In genomic region chr17:24192848-24193247, GRCm38 (mm10) we compare ENCODE assay signal across 21 mouse cellular contexts. TPM values are rescaled to one million over a fixed set of nuclear protein-coding genes. Genes with fewer than 3 reads are reported as not detected.
DNase-seq lines count a peak whose midpoint lies in the region; ATAC-seq and TF ChIP-seq lines count a peak whose summit lies in the region.
"Had no signal": no experiment of that assay in that cellular context is flagged by ENCODE, and none has a peak within 500 bp of the region (broad histone marks: within the 10 kb centered on the region; RNA-seq: fewer than 3 reads in every experiment).

No protein-coding gene starts in this region.

- no peak for TF ChIP-seq POLR2A in bone marrow, adult 2 months (IDR thresholded peaks at IDR 0.05; ENCODE audit: borderline replicate concordance, control insufficient read depth, low read depth, low read length)

- TF ChIP-seq CTCF in bone marrow, adult 2 months (IDR thresholded peaks at IDR 0.05; ENCODE audit: control insufficient read depth, insufficient read depth, low read length) = no peak
- TF ChIP-seq CTCF in liver, embryonic 14.5 days (IDR thresholded peaks at IDR 0.05; ENCODE audit: low read depth) = no peak

- no peak for TF ChIP-seq EP300 in liver, embryonic 14.5 days (IDR thresholded peaks at IDR 0.05; ENCODE audit: low read depth)

- ATAC-seq in liver, embryonic 14.5 days (ENCODE audit: insufficient read depth) = no peak
- 0 out of 2 replicates have a peak, but pooled peaks have one; percentile 38 for ATAC-seq in megakaryocyte progenitor cell, adult 5-6 weeks (replicated peaks; ENCODE audit: poor library complexity)
- no peak for ATAC-seq in frontal cortex, adult (ENCODE audit: low TSS enrichment)
- ATAC-seq: forebrain, postnatal 0 days; midbrain, embryonic 13.5 days had no signal

- H3K9ac ChIP-seq in liver, embryonic 14.5 days (replicated peaks) = no peak overlapping the region
- H3K9ac ChIP-seq: forebrain, postnatal 0 days; kidney, embryonic 15.5 days; midbrain, embryonic 13.5 days had no signal

- peak overlapping the region; percentile 60; the same call in 1 of the 2 replicates for H3K27ac ChIP-seq in bone marrow, adult 2 months (ENCODE audit: control insufficient read depth, insufficient read depth, low read depth, low read length, poor library complexity)
- H3K27ac ChIP-seq in liver, embryonic 14.5 days = peak overlapping the region; percentile 56
- H3K27ac ChIP-seq: hindbrain, embryonic 10.5 days; kidney, embryonic 15.5 days; midbrain, embryonic 13.5 days had no signal

- peaks cover 10% of the 10 kb centered on the region for H3K36me3 ChIP-seq in liver, embryonic 14.5 days (replicated peaks; ENCODE audit: control insufficient read depth, insufficient read depth, low read depth)

- no peaks in the 10 kb centered on the region for H3K9me3 ChIP-seq in liver, embryonic 14.5 days (ENCODE audit: control insufficient read depth, low read length)
- H3K9me3 ChIP-seq: hindbrain, embryonic 10.5 days; kidney, embryonic 15.5 days; megakaryocyte, embryonic 14.5 days; midbrain, embryonic 13.5 days had no signal

- H3K4me1 ChIP-seq in bone marrow, adult 2 months (ENCODE audit: control insufficient read depth, insufficient read depth, low read length) = peaks cover 10% of the 10 kb centered on the region; the same call in 1 of the 2 replicates
- peaks cover 35 to 47% of the 10 kb centered on the region in 2 experiments for H3K4me1 ChIP-seq in liver, embryonic 14.5 days (replicated peaks; ENCODE audit: control insufficient read depth in 2 of 2, insufficient read depth in 2 of 2, low read length in 1 of 2)
- H3K4me1 ChIP-seq: kidney, embryonic 15.5 days had no signal

- peak; percentile 44 to 45 for DNase-seq in B cell, adult 2 months
- no peak for DNase-seq in liver, embryonic 14.5 days (ENCODE audit: low read depth in 3 of 3, low spot score in 3 of 3)
- no peak for DNase-seq in layer of hippocampus, adult 11-12 months (ENCODE audit: low spot score)
- no peak for DNase-seq in cerebellum, adult 8-10 months
- DNase-seq: adrenal gland, postnatal 10 days; cerebellum, adult 9-10 months; forebrain, postnatal 0 days; kidney, adult 11 months; kidney, postnatal 36 days; layer of hippocampus, adult 9-11 months; lung, adult 18-20 months; lung, postnatal 10 days; retina, postnatal 1 day; thymus, postnatal 25 days had no signal

- no peaks in the 10 kb centered on the region for H3K27me3 ChIP-seq in liver, embryonic 14.5 days (ENCODE audit: control insufficient read depth, insufficient read depth, low read length)
- H3K27me3 ChIP-seq: kidney, embryonic 15.5 days; megakaryocyte, embryonic 14.5 days; midbrain, embryonic 13.5 days had no signal

- no peak overlapping the region for H3K4me3 ChIP-seq in bone marrow, adult 2 months (replicated peaks; ENCODE audit: control insufficient read depth, low read depth, low read length)
- H3K4me3 ChIP-seq in liver, embryonic 14.5 days (ENCODE audit: insufficient read depth in 1 of 2, low read depth in 2 of 2, low read length in 2 of 2) = no peak overlapping the region
- H3K4me3 ChIP-seq: hindbrain, embryonic 10.5 days; kidney, embryonic 15.5 days; megakaryocyte, embryonic 14.5 days; midbrain, embryonic 13.5 days had no signal

- H3K4me2 ChIP-seq in liver, embryonic 14.5 days (ENCODE audit: low read depth) = no peak overlapping the region
- H3K4me2 ChIP-seq: kidney, embryonic 15.5 days; midbrain, embryonic 13.5 days had no signal

- WGBS in bone marrow, adult 2 months = 21% methylated on average over 8 of the region's 8 CpGs
- WGBS in liver, embryonic 14.5 days (ENCODE audit: insufficient replicate concordance) = 70% methylated on average over 8 of the region's 8 CpGs

RNA-seq across cellular contexts. Expression of gene Tbc1d24, which starts 12.5 kb away (rescaled TPM):
- 4.2 and 10.6 TPM in 2 replicates for polyA plus RNA-seq in bone marrow, adult 2 months (2011; ENCODE audit: insufficient read depth, insufficient read length, low replicate concordance, missing spikeins)
- 14.1 TPM in 2 replicates for polyA plus RNA-seq in liver, embryonic 14.5 days (2012; rRNA removed)
- 4.9 and 5.4 TPM in 2 replicates for polyA plus RNA-seq in liver, embryonic 14.5 days (2014; fragmentation: Nextera tagmentation; extraction: Ambion mirVana)
- 3.6 and 6.4 TPM in 2 replicates for total RNA-seq in megakaryocyte progenitor cell, adult 5-6 weeks (2015)
- 6.4 and 6.6 TPM in 2 replicates for total RNA-seq in megakaryocyte progenitor cell, adult 5-6 weeks (2017)

RNA-seq across cellular contexts. Expression of gene Ntn3, which starts 16.5 kb away (rescaled TPM):
- 0.27 and 0.37 TPM in 2 replicates for polyA plus RNA-seq in bone marrow, adult 2 months (2011; ENCODE audit: insufficient read depth, insufficient read length, low replicate concordance, missing spikeins)
- polyA plus RNA-seq in liver, embryonic 14.5 days (2012; rRNA removed) = 0.59 and 0.64 TPM in 2 replicates
- polyA plus RNA-seq in liver, embryonic 14.5 days (2014; fragmentation: Nextera tagmentation; extraction: Ambion mirVana) = 0.45 and 0.69 TPM in 2 replicates
- total RNA-seq in megakaryocyte progenitor cell, adult 5-6 weeks (2015) = 0.15 TPM in 1 of 2 replicates, not detected in the other
- 0.12 and 0.30 TPM in 2 replicates for total RNA-seq in megakaryocyte progenitor cell, adult 5-6 weeks (2017)

RNA-seq across cellular contexts. Expression of gene Atp6v0c, which starts 23.3 kb away (rescaled TPM):
- 159 and 256 TPM in 2 replicates for polyA plus RNA-seq in bone marrow, adult 2 months (2011; ENCODE audit: insufficient read depth, insufficient read length, low replicate concordance, missing spikeins)
- 236 and 271 TPM in 2 replicates for polyA plus RNA-seq in liver, embryonic 14.5 days (2012; rRNA removed)
- polyA plus RNA-seq in liver, embryonic 14.5 days (2014; fragmentation: Nextera tagmentation; extraction: Ambion mirVana) = 326 and 346 TPM in 2 replicates
- total RNA-seq in megakaryocyte progenitor cell, adult 5-6 weeks (2015) = 405 and 437 TPM in 2 replicates
- total RNA-seq in megakaryocyte progenitor cell, adult 5-6 weeks (2017) = 109 and 145 TPM in 2 replicates

RNA-seq across cellular contexts. Expression of gene Tedc2, which starts 27.8 kb away (rescaled TPM):
- 11.7 and 15.1 TPM in 2 replicates for polyA plus RNA-seq in bone marrow, adult 2 months (2011; ENCODE audit: insufficient read depth, insufficient read length, low replicate concordance, missing spikeins)
- 18.3 and 21.1 TPM in 2 replicates for polyA plus RNA-seq in liver, embryonic 14.5 days (2012; rRNA removed)
- polyA plus RNA-seq in liver, embryonic 14.5 days (2014; fragmentation: Nextera tagmentation; extraction: Ambion mirVana) = 7.7 and 7.9 TPM in 2 replicates
- total RNA-seq in megakaryocyte progenitor cell, adult 5-6 weeks (2015) = 7.8 and 10.2 TPM in 2 replicates
- 13.9 and 16.2 TPM in 2 replicates for total RNA-seq in megakaryocyte progenitor cell, adult 5-6 weeks (2017)

RNA-seq across cellular contexts. Expression of gene Amdhd2, which starts 29.3 kb away (rescaled TPM):
- polyA plus RNA-seq in bone marrow, adult 2 months (2011; ENCODE audit: insufficient read depth, insufficient read length, low replicate concordance, missing spikeins) = 24.9 and 57.8 TPM in 2 replicates
- 11.6 and 12.7 TPM in 2 replicates for polyA plus RNA-seq in liver, embryonic 14.5 days (2012; rRNA removed)
- polyA plus RNA-seq in liver, embryonic 14.5 days (2014; fragmentation: Nextera tagmentation; extraction: Ambion mirVana) = 17.6 and 21.7 TPM in 2 replicates
- 21.9 and 33.7 TPM in 2 replicates for total RNA-seq in megakaryocyte progenitor cell, adult 5-6 weeks (2015)
- 65.1 and 65.5 TPM in 2 replicates for total RNA-seq in megakaryocyte progenitor cell, adult 5-6 weeks (2017)

Comparison
In these comparisons a context has a peak if more than half of its experiments do, and no peak if none do; other contexts are left out.
1. DNase-seq: peak in B cell, adult 2 months (2 of 2); none in liver, embryonic 14.5 days (0 of 3), layer of hippocampus, adult 11-12 months (single experiment) and cerebellum, adult 8-10 months (single experiment).